Mouse (Mus musculus): ENCODE results near the gene Pus7l. TPM values are rescaled to one million over a fixed set of nuclear protein-coding genes. Genes with fewer than 3 reads are reported as not detected.
A peak's percentile ranks its signal among the peaks of the same experiment; 100 is the strongest.
"Not testable (repeated sequence)": the region's sequence is repeated elsewhere in the genome, so short reads cannot be mapped to it uniquely, and the experiment has no call there.

The Pus7l gene
- polyA plus RNA-seq, 1 experiment: 4.5 TPM

DNA sequence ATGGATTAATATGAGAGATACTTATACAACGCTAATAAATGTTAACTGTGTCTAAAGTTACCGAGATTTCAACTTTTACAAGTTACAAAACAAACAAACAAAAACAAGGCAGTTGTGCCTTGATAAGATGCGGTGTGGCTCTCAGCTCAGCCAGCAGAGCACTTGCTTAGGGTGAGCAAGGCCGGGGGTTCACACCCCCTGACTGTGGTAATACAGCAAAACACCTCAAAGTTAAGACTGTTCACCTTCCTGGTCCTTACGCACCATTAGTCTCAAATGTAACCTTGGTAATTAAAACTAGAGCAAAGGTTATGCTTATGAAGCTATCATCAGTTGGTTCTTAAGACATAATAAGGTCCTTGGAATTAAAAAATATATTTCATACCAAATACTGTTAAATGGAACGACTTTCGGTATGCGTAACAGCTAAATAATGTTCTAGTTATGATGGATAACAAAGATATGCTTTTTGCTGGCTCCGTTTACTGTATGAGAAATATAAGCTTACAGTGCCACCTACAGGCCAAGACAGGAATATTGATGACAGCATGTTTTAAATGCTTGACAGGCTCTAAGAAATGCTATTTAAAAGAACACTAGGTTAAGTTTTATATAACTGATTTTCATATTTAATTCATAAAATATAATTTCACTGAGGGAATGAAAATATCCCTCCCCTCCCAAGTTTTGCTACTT, 23.0 kb downstream of the Pus7l start:
- peaks cover 6% of the 10 kb centered on the region for H3K4me1 ChIP-seq (ENCODE audit: control insufficient read depth, insufficient read depth, low read length)
- no peaks in the 10 kb centered on the region for H3K27me3 ChIP-seq (ENCODE audit: control insufficient read depth, insufficient read depth, low read length)
- no peak overlapping the region for H3K4me3 ChIP-seq (ENCODE audit: control insufficient read depth, low read depth, low read length)
- no peaks in the 10 kb centered on the region for H3K36me3 ChIP-seq (ENCODE audit: control insufficient read depth, insufficient read depth, low read length)
- TF ChIP-seq CTCF (IDR thresholded peaks at IDR 0.05; ENCODE audit: control insufficient read depth, insufficient read depth, insufficient replicate concordance, low read depth, low read length) (no peak), POLR2A (IDR thresholded peaks at IDR 0.05; ENCODE audit: control insufficient read depth, low read depth, low read length) (no peak)
- H3K27ac ChIP-seq (ENCODE audit: control insufficient read depth, insufficient read depth, low read depth, low read length): no peak overlapping the region

GRCm38 (mm10) chr15:94517913-94518491, 25.3 kb downstream of the Pus7l start:
- H3K27ac ChIP-seq (ENCODE audit: control insufficient read depth, insufficient read depth, low read depth, low read length): no peak overlapping the region
- no peak for TF ChIP-seq POLR2A (IDR thresholded peaks at IDR 0.05; ENCODE audit: control insufficient read depth, low read depth, low read length)
- TF ChIP-seq CTCF (IDR thresholded peaks at IDR 0.05; ENCODE audit: control insufficient read depth, insufficient read depth, insufficient replicate concordance, low read depth, low read length): no peak
- H3K4me3 ChIP-seq (ENCODE audit: control insufficient read depth, low read depth, low read length): no peak overlapping the region
- no peaks in the 10 kb centered on the region for H3K36me3 ChIP-seq (ENCODE audit: control insufficient read depth, insufficient read depth, low read length)
- H3K4me1 ChIP-seq (ENCODE audit: control insufficient read depth, insufficient read depth, low read length): peaks cover 6% of the 10 kb centered on the region
- H3K27me3 ChIP-seq (ENCODE audit: control insufficient read depth, insufficient read depth, low read length): no peaks in the 10 kb centered on the region

DNA sequence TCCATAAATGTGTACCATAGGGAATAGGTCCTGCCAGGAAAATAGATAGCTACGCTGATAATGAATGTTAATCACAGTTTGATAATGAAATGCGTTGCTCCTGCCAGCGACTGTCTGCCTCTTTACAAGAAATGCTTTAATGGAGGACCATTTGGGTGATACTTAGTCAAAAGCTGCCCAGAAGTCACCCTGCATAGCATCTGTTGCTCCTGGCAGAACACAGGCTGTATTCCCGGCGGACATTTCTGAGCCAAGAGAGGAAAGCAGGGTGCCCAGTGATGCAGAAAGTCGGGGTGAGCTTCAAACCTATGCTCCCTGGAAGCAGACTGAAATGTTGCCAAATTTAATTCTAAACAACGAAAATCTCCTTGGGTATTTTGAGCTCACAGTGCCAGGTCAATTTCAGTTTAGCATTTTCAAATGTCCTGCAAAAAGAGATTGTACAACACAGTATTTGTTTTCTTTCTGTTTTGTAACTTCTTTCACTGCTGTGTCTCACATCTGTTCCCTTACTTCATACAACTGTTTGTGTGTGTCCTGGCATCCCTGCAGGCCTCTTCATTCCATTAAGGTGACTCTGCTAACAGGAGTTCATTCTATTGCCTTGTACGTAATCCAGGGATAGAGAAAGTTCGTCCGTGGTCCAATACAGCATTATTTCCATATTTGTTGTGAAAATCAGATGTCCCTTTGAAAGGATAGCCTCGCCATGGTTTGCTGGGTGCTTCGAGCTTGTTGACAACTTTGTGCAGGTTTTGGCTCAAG, 39.7 kb downstream of the Pus7l start:
- H3K27ac ChIP-seq (ENCODE audit: control insufficient read depth, insufficient read depth, low read depth, low read length): no peak overlapping the region
- H3K4me1 ChIP-seq (ENCODE audit: control insufficient read depth, insufficient read depth, low read length): no peaks in the 10 kb centered on the region
- H3K36me3 ChIP-seq (ENCODE audit: control insufficient read depth, insufficient read depth, low read length): no peaks in the 10 kb centered on the region
- no peak overlapping the region for H3K4me3 ChIP-seq (ENCODE audit: control insufficient read depth, low read depth, low read length)
- TF ChIP-seq POLR2A (IDR thresholded peaks at IDR 0.05; ENCODE audit: control insufficient read depth, low read depth, low read length) (no peak), CTCF (IDR thresholded peaks at IDR 0.05; ENCODE audit: control insufficient read depth, insufficient read depth, insufficient replicate concordance, low read depth, low read length) (no peak)
- H3K27me3 ChIP-seq (ENCODE audit: control insufficient read depth, insufficient read depth, low read length): no peaks in the 10 kb centered on the region

- peaks cover 4% of the 10 kb centered on the region for H3K4me1 ChIP-seq (ENCODE audit: control insufficient read depth, insufficient read depth, low read length)
- no peak overlapping the region for H3K4me3 ChIP-seq (ENCODE audit: control insufficient read depth, low read depth, low read length)
- H3K36me3 ChIP-seq (ENCODE audit: control insufficient read depth, insufficient read depth, low read length): no peaks in the 10 kb centered on the region
- H3K27ac ChIP-seq (ENCODE audit: control insufficient read depth, insufficient read depth, low read depth, low read length): no peak overlapping the region
- TF ChIP-seq CTCF (IDR thresholded peaks at IDR 0.05; ENCODE audit: control insufficient read depth, insufficient read depth, insufficient replicate concordance, low read depth, low read length): no peak
- TF ChIP-seq POLR2A (IDR thresholded peaks at IDR 0.05; ENCODE audit: control insufficient read depth, low read depth, low read length): no peak
- no peaks in the 10 kb centered on the region for H3K27me3 ChIP-seq (ENCODE audit: control insufficient read depth, insufficient read depth, low read length)
Observed at GRCm38 (mm10) chr15:94499260-94499659, 44.1 kb downstream of the Pus7l start.

- H3K4me3 ChIP-seq (ENCODE audit: control insufficient read depth, low read depth, low read length): peak overlapping the region; percentile 33
- peak; percentile 65; the same call in 1 of the 2 replicates for TF ChIP-seq CTCF (IDR thresholded peaks at IDR 0.05; ENCODE audit: control insufficient read depth, insufficient read depth, insufficient replicate concordance, low read depth, low read length)
- TF ChIP-seq POLR2A (IDR thresholded peaks at IDR 0.05; ENCODE audit: control insufficient read depth, low read depth, low read length): no peak
- peaks cover 4% of the 10 kb centered on the region for H3K4me1 ChIP-seq (ENCODE audit: control insufficient read depth, insufficient read depth, low read length)
- no peaks in the 10 kb centered on the region for H3K27me3 ChIP-seq (ENCODE audit: control insufficient read depth, insufficient read depth, low read length)
- H3K27ac ChIP-seq (ENCODE audit: control insufficient read depth, insufficient read depth, low read depth, low read length): no peak overlapping the region
- no peaks in the 10 kb centered on the region for H3K36me3 ChIP-seq (ENCODE audit: control insufficient read depth, insufficient read depth, low read length)
Observed at GRCm38 (mm10) chr15:94495936-94496335, 47.4 kb downstream of the Pus7l start.

- H3K4me1 ChIP-seq (ENCODE audit: control insufficient read depth, insufficient read depth, low read length): peaks cover 4% of the 10 kb centered on the region
- no peaks in the 10 kb centered on the region for H3K36me3 ChIP-seq (ENCODE audit: control insufficient read depth, insufficient read depth, low read length)
- H3K27ac ChIP-seq (ENCODE audit: control insufficient read depth, insufficient read depth, low read depth, low read length): no peak overlapping the region
- no peaks in the 10 kb centered on the region for H3K27me3 ChIP-seq (ENCODE audit: control insufficient read depth, insufficient read depth, low read length)
- H3K4me3 ChIP-seq (ENCODE audit: control insufficient read depth, low read depth, low read length): no peak overlapping the region
- TF ChIP-seq POLR2A (IDR thresholded peaks at IDR 0.05; ENCODE audit: control insufficient read depth, low read depth, low read length) (no peak), CTCF (IDR thresholded peaks at IDR 0.05; ENCODE audit: control insufficient read depth, insufficient read depth, insufficient replicate concordance, low read depth, low read length) (no peak)
Observed at GRCm38 (mm10) chr15:94494445-94494844, 48.9 kb downstream of the Pus7l start.

DNA sequence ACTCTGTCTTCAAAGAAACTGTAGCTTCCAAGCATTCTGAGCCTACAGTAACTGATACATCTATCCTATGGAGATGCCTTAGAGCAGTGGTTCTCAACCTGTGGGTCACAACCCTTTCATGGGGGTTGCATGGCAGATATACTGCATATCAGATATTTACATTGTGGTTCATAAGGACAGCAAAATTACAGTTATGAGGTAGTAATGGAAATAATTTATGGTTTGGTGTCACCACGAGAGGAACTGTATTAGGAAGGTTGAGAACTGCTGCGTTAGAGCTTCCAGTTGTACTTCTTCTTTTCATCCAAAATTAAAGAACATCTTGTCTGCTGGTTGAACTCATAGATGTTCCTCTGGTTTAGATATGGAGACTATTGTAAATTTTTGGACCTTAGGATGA, 53.9 kb downstream of the Pus7l start:
- H3K27me3 ChIP-seq (ENCODE audit: control insufficient read depth, insufficient read depth, low read length): no peaks in the 10 kb centered on the region
- H3K4me1 ChIP-seq (ENCODE audit: control insufficient read depth, insufficient read depth, low read length): no peaks in the 10 kb centered on the region
- H3K36me3 ChIP-seq (ENCODE audit: control insufficient read depth, insufficient read depth, low read length): no peaks in the 10 kb centered on the region
- no peak overlapping the region for H3K27ac ChIP-seq (ENCODE audit: control insufficient read depth, insufficient read depth, low read depth, low read length)
- TF ChIP-seq POLR2A (IDR thresholded peaks at IDR 0.05; ENCODE audit: control insufficient read depth, low read depth, low read length) (no peak), CTCF (IDR thresholded peaks at IDR 0.05; ENCODE audit: control insufficient read depth, insufficient read depth, insufficient replicate concordance, low read depth, low read length) (no peak)
- H3K4me3 ChIP-seq (ENCODE audit: control insufficient read depth, low read depth, low read length): no peak overlapping the region

DNA sequence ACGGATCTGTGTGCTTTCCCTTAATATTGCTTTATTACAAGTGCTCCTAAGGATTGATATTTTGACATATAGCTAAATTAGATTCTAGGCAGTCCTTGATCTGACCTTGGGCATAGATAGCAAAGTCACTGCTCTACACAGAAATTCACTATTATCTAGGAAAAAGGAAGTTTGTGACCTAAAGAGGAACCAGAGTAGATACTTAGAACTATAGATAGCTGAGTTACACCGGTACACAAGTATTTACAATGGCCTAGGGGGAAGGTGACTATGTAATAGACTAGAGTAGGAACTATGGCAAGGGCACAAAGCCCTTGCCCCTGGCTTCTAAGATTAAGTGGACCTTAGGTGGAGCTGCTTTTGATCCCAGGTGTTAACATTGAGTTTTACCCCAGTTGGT, 55.3 kb downstream of the Pus7l start:
- H3K4me3 ChIP-seq (ENCODE audit: control insufficient read depth, low read depth, low read length); H3K27me3 ChIP-seq (ENCODE audit: control insufficient read depth, insufficient read depth, low read length); H3K27ac ChIP-seq (ENCODE audit: control insufficient read depth, insufficient read depth, low read depth, low read length); H3K36me3 ChIP-seq (ENCODE audit: control insufficient read depth, insufficient read depth, low read length); H3K4me1 ChIP-seq (ENCODE audit: control insufficient read depth, insufficient read depth, low read length): not testable (repeated sequence)
